Mouse (Mus musculus) heart, embryonic 16.5 days (tissue): ENCODE results near the gene Trio. TPM values are rescaled to one million over a fixed set of nuclear protein-coding genes. Genes with fewer than 3 reads are reported as not detected.

ENCODE experiments used
- ATAC-seq: fragments of 200-750 bp; cut with Nextera tagmentation; replicated peaks from 2 replicates; pipeline ENCODE4 v1.8.0; 2017; ENCODE audit warnings: moderate number of reproducible peaks; ENCODE audit not compliant: insufficient read depth, low FRiP score; ENCODE audit errors: extremely low read depth
- H3K27ac ChIP-seq: fragments of 300-500 bp; sonication (generic); 2 replicates; pipeline ENCODE4 v1.5.1; 2014; ENCODE audit warnings: mild to moderate bottlenecking, low read length, control low read depth, moderate library complexity
- H3K27me3 ChIP-seq: fragments of 300-500 bp; sonication (generic); 2 replicates; pipeline ENCODE4 v1.6.1; 2014; ENCODE audit warnings: low read length, mixed read lengths; ENCODE audit not compliant: control insufficient read depth, insufficient read depth
- H3K36me3 ChIP-seq: fragments of 300-500 bp; sonication (generic); 2 replicates; pipeline ENCODE4 v1.6.1; 2014; ENCODE audit not compliant: control insufficient read depth, insufficient read depth
- H3K4me1 ChIP-seq: fragments of 300-500 bp; sonication (generic); 2 replicates; pipeline ENCODE4 v1.6.1; 2014; ENCODE audit warnings: low read length, mixed read lengths; ENCODE audit not compliant: control insufficient read depth, insufficient read depth
- H3K4me2 ChIP-seq: fragments of 300-500 bp; sonication (generic); 2 replicates; pipeline ENCODE4 v1.6.1; 2014; ENCODE audit warnings: low read depth, mild to moderate bottlenecking, control low read depth, low read length
- H3K4me3 ChIP-seq: fragments of 300-500 bp; sonication (generic); 2 replicates; pipeline ENCODE4 v1.5.1; 2014; ENCODE audit warnings: mild to moderate bottlenecking, control low read depth, low read length
- H3K9ac ChIP-seq: fragments of 300-500 bp; sonication (generic); 2 replicates; pipeline ENCODE4 v1.6.1; 2014; ENCODE audit warnings: low read length, control low read depth
- H3K9me3 ChIP-seq: fragments of 300-500 bp; sonication (generic); replicated peaks from 2 replicates; pipeline ENCODE4 v1.6.1; 2016; ENCODE audit warnings: low read length; ENCODE audit not compliant: control insufficient read depth
- WGBS: fragments of 180-500 bp; shearing (Covaris S2); extraction: QIAGEN DNeasy Blood & Tissue Kit; methylation state at CpG from one replicate; pipeline ENCODE4 v1.1.7; 2014; 5-methylcytosine and 5-hydroxymethylcytosine counted together
- polyA plus RNA-seq: library from polyadenylated mRNA; unstranded; fragments of >200 nt; fragmentation: Nextera tagmentation; extraction: Ambion mirVana; gene quantifications from 2 replicates; pipeline ENCODE4 v1.2.1, GENCODE M21; 2015

Gene Trio
- polyA plus RNA-seq, 1 experiment from 2014 or later, result 18.7 TPM

GRCm38 (mm10) chr15:27702031-27702971 lies 323.3 kb downstream of the Trio start:
- 0 out of 2 replicates have a peak, but pooled peaks have one; percentile 28 for ATAC-seq

GRCm38 (mm10) chr15:27697632-27698031 lies 328.0 kb downstream of the Trio start:
- Histone ChIP-seq H3K9me3 (peaks cover 3% of the 10 kb centered on the region; the same call in 1 of the 2 replicates), H3K27me3 (no peaks in the 10 kb centered on the region), H3K4me2 (no peak overlapping the region), H3K9ac (no peak overlapping the region), H3K27ac (no peak overlapping the region), H3K36me3 (no peaks in the 10 kb centered on the region), H3K4me1 (peaks cover 5% of the 10 kb centered on the region; the same call in 1 of the 2 replicates), H3K4me3 (no peak overlapping the region)
- WGBS, result 86% methylated on average over 5 of the region's 5 CpGs
- no peak for ATAC-seq

More at GRCm38 (mm10) chr15:27702031-27702971, 323.3 kb downstream of the Trio start:
- Histone ChIP-seq H3K27me3 (no peaks in the 10 kb centered on the region), H3K4me2 (peak overlapping the region; percentile 17; the same call in 1 of the 2 replicates), H3K4me1 (peaks cover 9% of the 10 kb centered on the region), H3K36me3 (no peaks in the 10 kb centered on the region), H3K4me3 (no peak overlapping the region), H3K9me3 (peaks cover 3% of the 10 kb centered on the region; the same call in 1 of the 2 replicates), H3K9ac (no peak overlapping the region), H3K27ac (peak overlapping the region; percentile 48)
- WGBS, result 24% methylated on average over 11 of the region's 11 CpGs

- no peak for ATAC-seq
Observed at GRCm38 (mm10) chr15:27693235-27693634, 332.4 kb downstream of the Trio start.

GRCm38 (mm10) chr15:27692161-27692560 lies 333.5 kb downstream of the Trio start:
- no peaks in the 10 kb centered on the region for H3K27me3 ChIP-seq
- ATAC-seq, result no peak
- H3K4me1 ChIP-seq, result no peaks in the 10 kb centered on the region
- H3K4me2 ChIP-seq, result no peak overlapping the region
- 79% methylated on average over 7 of the region's 7 CpGs for WGBS
- H3K9me3 ChIP-seq, result no peaks in the 10 kb centered on the region
- H3K27ac ChIP-seq, result no peak overlapping the region
- H3K4me3 ChIP-seq, result no peak overlapping the region
- H3K9ac ChIP-seq, result no peak overlapping the region
- no peaks in the 10 kb centered on the region for H3K36me3 ChIP-seq

More at GRCm38 (mm10) chr15:27693235-27693634, 332.4 kb downstream of the Trio start:
- no peak overlapping the region for H3K4me2 ChIP-seq
- WGBS, result 56% methylated on average over 10 of the region's 10 CpGs
- no peaks in the 10 kb centered on the region for H3K4me1 ChIP-seq
- no peak overlapping the region for H3K27ac ChIP-seq
- H3K36me3 ChIP-seq, result no peaks in the 10 kb centered on the region
- no peaks in the 10 kb centered on the region for H3K27me3 ChIP-seq
- H3K9me3 ChIP-seq, result no peaks in the 10 kb centered on the region
- H3K4me3 ChIP-seq, result no peak overlapping the region
- no peak overlapping the region for H3K9ac ChIP-seq

GRCm38 (mm10) chr15:27691213-27691612 lies 334.4 kb downstream of the Trio start:
- Histone ChIP-seq H3K4me3 (no peak overlapping the region), H3K36me3 (no peaks in the 10 kb centered on the region), H3K9ac (no peak overlapping the region), H3K4me2 (no peak overlapping the region), H3K4me1 (no peaks in the 10 kb centered on the region), H3K9me3 (no peaks in the 10 kb centered on the region), H3K27me3 (no peaks in the 10 kb centered on the region), H3K27ac (no peak overlapping the region)
- 78% methylated on average over 7 of the region's 7 CpGs for WGBS
- ATAC-seq, result no peak

GRCm38 (mm10) chr15:27688041-27688651 lies 337.5 kb downstream of the Trio start:
- H3K4me3 ChIP-seq, result no peak overlapping the region
- no peaks in the 10 kb centered on the region; the same call in 1 of the 2 replicates for H3K27me3 ChIP-seq
- H3K27ac ChIP-seq, result no peak overlapping the region
- no peak overlapping the region for H3K4me2 ChIP-seq
- no peaks in the 10 kb centered on the region for H3K36me3 ChIP-seq
- no peaks in the 10 kb centered on the region for H3K9me3 ChIP-seq
- H3K4me1 ChIP-seq, result no peaks in the 10 kb centered on the region
- WGBS, result 27% methylated on average over 9 of the region's 9 CpGs
- no peak for ATAC-seq
- no peak overlapping the region for H3K9ac ChIP-seq

GRCm38 (mm10) chr15:27684813-27685212 lies 340.8 kb downstream of the Trio start:
- no peak overlapping the region for H3K4me3 ChIP-seq
- 0 out of 2 replicates have a peak, but pooled peaks cover 2% of the 10 kb centered on the region for H3K4me1 ChIP-seq
- ATAC-seq, result no peak
- H3K27ac ChIP-seq, result no peak overlapping the region
- H3K4me2 ChIP-seq, result no peak overlapping the region
- H3K36me3 ChIP-seq, result no peaks in the 10 kb centered on the region
- H3K9ac ChIP-seq, result no peak overlapping the region
- 80% methylated on average over 7 of the region's 7 CpGs for whole genome bisulfite sequencing
- H3K9me3 ChIP-seq, result no peaks in the 10 kb centered on the region
- peaks cover 4% of the 10 kb centered on the region for H3K27me3 ChIP-seq

GRCm38 (mm10) chr15:27683206-27683605 lies 342.4 kb downstream of the Trio start:
- H3K4me1 ChIP-seq, result 0 out of 2 replicates have a peak, but pooled peaks cover 2% of the 10 kb centered on the region
- WGBS, result 85% methylated on average over 1 of the region's 1 CpGs
- H3K27ac ChIP-seq, result no peak overlapping the region
- H3K36me3 ChIP-seq, result no peaks in the 10 kb centered on the region
- H3K9me3 ChIP-seq, result no peaks in the 10 kb centered on the region
- no peak overlapping the region for H3K9ac ChIP-seq
- H3K27me3 ChIP-seq, result peaks cover 7% of the 10 kb centered on the region
- H3K4me3 ChIP-seq, result no peak overlapping the region
- H3K4me2 ChIP-seq, result no peak overlapping the region
- no peak for ATAC-seq

- H3K4me2 ChIP-seq, result no peak overlapping the region
- no peak overlapping the region for H3K9ac ChIP-seq
- no peaks in the 10 kb centered on the region for H3K36me3 ChIP-seq
- H3K27ac ChIP-seq, result no peak overlapping the region
- ATAC-seq, result no peak
- H3K4me1 ChIP-seq, result 0 out of 2 replicates have a peak, but pooled peaks cover 2% of the 10 kb centered on the region
- H3K4me3 ChIP-seq, result no peak overlapping the region
- H3K27me3 ChIP-seq, result peaks cover 9% of the 10 kb centered on the region
- no peaks in the 10 kb centered on the region for H3K9me3 ChIP-seq
- 68% methylated on average over 9 of the region's 9 CpGs for WGBS
Observed at GRCm38 (mm10) chr15:27682619-27683018, 343.0 kb downstream of the Trio start.
